Mouse (Mus musculus) CH12.LX (cell line): ENCODE measurements around the gene Lyve1.

Experiments used
- CHD1 ChIP-seq: IDR thresholded peaks from 2 replicates; pipeline ENCODE4 v1.6.1; 2012; ENCODE audit warnings: low read depth, low read length, improper control_type of control experiment, inconsistent platforms
- CTCF ChIP-seq, 2 experiments: IDR thresholded peaks in 1 of 2; conservative IDR thresholded peaks in 1 of 2; 2 replicates each; pipeline ENCODE4 v1.5.1; 2011 to 2012; ENCODE audit warnings: low read depth in 2 of 2, low read length in 2 of 2, improper control_type of control experiment in 1 of 2, inconsistent platforms in 1 of 2, mild to moderate bottlenecking in 1 of 2, moderate library complexity in 1 of 2
- EP300 ChIP-seq: IDR thresholded peaks from 2 replicates; pipeline ENCODE4 v1.6.1; 2011; ENCODE audit warnings: low read length, improper control_type of control experiment
- GABPA ChIP-seq: IDR thresholded peaks from 2 replicates; pipeline ENCODE4 v1.6.1; 2012; ENCODE audit warnings: low read depth, low read length, improper control_type of control experiment, inconsistent platforms; ENCODE audit not compliant: insufficient replicate concordance
- KAT2A ChIP-seq: IDR thresholded peaks from 2 replicates; pipeline ENCODE4 v1.6.1; 2012; ENCODE audit warnings: low read length, improper control_type of control experiment, inconsistent platforms; ENCODE audit not compliant: insufficient replicate concordance
- MEF2A ChIP-seq: IDR thresholded peaks from 2 replicates; pipeline ENCODE4 v1.6.1; 2014; ENCODE audit warnings: low read depth, mild to moderate bottlenecking, inconsistent platforms, low read length, improper control_type of control experiment, borderline replicate concordance
- POLR2A ChIP-seq: IDR thresholded peaks from 2 replicates; pipeline ENCODE4 v1.6.1; 2011; ENCODE audit warnings: low read depth, mild to moderate bottlenecking, improper control_type of control experiment, low read length
- TBP ChIP-seq: conservative IDR thresholded peaks from 2 replicates; pipeline ENCODE4 v1.6.1; 2011; ENCODE audit warnings: low read depth, low read length, improper control_type of control experiment
- USF2 ChIP-seq: conservative IDR thresholded peaks from 2 replicates; pipeline ENCODE4 v1.6.1; 2011; ENCODE audit warnings: low read depth, low read length, improper control_type of control experiment
- ZKSCAN1 ChIP-seq: IDR thresholded peaks from 2 replicates; pipeline ENCODE4 v1.6.1; 2012; ENCODE audit warnings: low read depth, inconsistent platforms, low read length, improper control_type of control experiment, borderline replicate concordance
- ZMIZ1 ChIP-seq: IDR thresholded peaks from 2 replicates; pipeline ENCODE4 v1.6.1; 2012; ENCODE audit warnings: low read depth, mild to moderate bottlenecking, inconsistent platforms, low read length, improper control_type of control experiment

DNA sequence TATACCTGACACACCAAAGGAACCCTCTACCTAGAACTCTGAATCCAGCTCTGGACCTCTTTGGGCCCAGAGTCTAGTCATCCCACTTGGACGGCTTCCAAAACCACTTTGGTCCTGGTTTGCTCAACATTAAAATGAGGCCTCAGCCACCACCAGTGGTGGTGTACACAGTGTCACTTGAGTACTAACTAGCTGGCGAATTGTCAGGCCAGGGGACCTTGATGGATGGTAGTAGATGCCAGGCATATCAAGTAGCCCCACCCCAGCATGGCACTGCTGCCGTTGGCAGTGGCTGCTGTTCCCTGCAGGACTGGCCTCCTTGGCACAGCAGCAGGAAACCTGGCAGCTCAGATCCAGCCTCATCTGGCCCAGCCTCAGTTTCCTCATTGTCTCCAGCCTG is 58.8 kb downstream of the Lyve1 start:
- TF ChIP-seq POLR2A: no peak
- TF ChIP-seq ZKSCAN1: no peak
- no peak for TF ChIP-seq USF2
- no peak for TF ChIP-seq TBP
- TF ChIP-seq CHD1: no peak
- TF ChIP-seq CTCF (conservative IDR thresholded peaks at IDR 0.05 in 1 of 2, IDR thresholded peaks at IDR 0.05 in 1 of 2; ENCODE audit: low read depth in 2 of 2, low read length in 2 of 2): no peak
- no peak for TF ChIP-seq ZMIZ1
- TF ChIP-seq GABPA: no peak
- no peak for TF ChIP-seq KAT2A
- no peak for TF ChIP-seq MEF2A
- TF ChIP-seq EP300: no peak
